In genomic region chr2:94766524-94766923, GRCm38 (mm10) we compare ENCODE assay signal across 17 mouse cellular contexts.
DNase-seq lines count a peak whose midpoint lies in the region; ATAC-seq and TF ChIP-seq lines count a peak whose summit lies in the region.
"Had no signal": no experiment of that assay in that cellular context is flagged by ENCODE, and none has a peak within 500 bp of the region (broad histone marks: within the 10 kb centered on the region; RNA-seq: fewer than 3 reads in every experiment).

No protein-coding gene starts in this region.

- peak; percentile 42 for TF ChIP-seq CTCF in intestine, postnatal 0 days (IDR thresholded peaks at IDR 0.05; ENCODE audit: low read depth)
- peak; percentile 37 for TF ChIP-seq CTCF in midbrain, postnatal 0 days (IDR thresholded peaks at IDR 0.05)
- TF ChIP-seq CTCF in G1E (IDR thresholded peaks at IDR 0.05; ENCODE audit: low read depth, low read length), result peak; percentile 11; the same call in 1 of the 2 replicates

- no peaks in the 10 kb centered on the region for H3K36me3 ChIP-seq in intestine, postnatal 0 days (ENCODE audit: control insufficient read depth, insufficient read depth)
- H3K36me3 ChIP-seq in intestine, embryonic 15.5 days, result no peaks in the 10 kb centered on the region
- H3K36me3 ChIP-seq in midbrain, postnatal 0 days (ENCODE audit: insufficient read depth, low read length), result no peaks in the 10 kb centered on the region
- no peaks in the 10 kb centered on the region for H3K36me3 ChIP-seq in midbrain, embryonic 14.5 days (ENCODE audit: control insufficient read depth, insufficient read depth, low read length)
- H3K36me3 ChIP-seq in G1E (replicated peaks), result no peaks in the 10 kb centered on the region
- no peaks in the 10 kb centered on the region for H3K36me3 ChIP-seq in limb, embryonic 10.5 days
- H3K36me3 ChIP-seq: embryonic facial prominence, embryonic 15.5 days had no signal

- H3K27ac ChIP-seq in intestine, postnatal 0 days (ENCODE audit: low read depth, low read length), result no peak overlapping the region
- no peak overlapping the region for H3K27ac ChIP-seq in intestine, embryonic 15.5 days
- H3K27ac ChIP-seq in midbrain, postnatal 0 days (ENCODE audit: low read depth, low read length), result no peak overlapping the region
- H3K27ac ChIP-seq in midbrain, embryonic 14.5 days (replicated peaks; ENCODE audit: low read depth, low read length), result no peak overlapping the region
- H3K27ac ChIP-seq in limb, embryonic 10.5 days, result no peak overlapping the region
- H3K27ac ChIP-seq: embryonic facial prominence, embryonic 15.5 days had no signal

- H3K4me3 ChIP-seq in intestine, postnatal 0 days (ENCODE audit: low read depth, low read length), result no peak overlapping the region
- no peak overlapping the region for H3K4me3 ChIP-seq in intestine, embryonic 15.5 days (replicated peaks)
- no peak overlapping the region for H3K4me3 ChIP-seq in midbrain, postnatal 0 days (ENCODE audit: low read depth, low read length)
- H3K4me3 ChIP-seq in midbrain, embryonic 14.5 days (replicated peaks; ENCODE audit: low read depth, low read length), result no peak overlapping the region
- no peak overlapping the region for H3K4me3 ChIP-seq in G1E (ENCODE audit: low read depth, low read length)
- H3K4me3 ChIP-seq in limb, embryonic 10.5 days, result no peak overlapping the region
- H3K4me3 ChIP-seq: embryonic facial prominence, embryonic 15.5 days had no signal

- H3K27me3 ChIP-seq in intestine, postnatal 0 days (replicated peaks; ENCODE audit: control insufficient read depth, insufficient read depth, low read length), result no peaks in the 10 kb centered on the region
- H3K27me3 ChIP-seq in intestine, embryonic 15.5 days (replicated peaks), result no peaks in the 10 kb centered on the region
- no peaks in the 10 kb centered on the region for H3K27me3 ChIP-seq in midbrain, postnatal 0 days (ENCODE audit: insufficient read depth, low read length)
- H3K27me3 ChIP-seq in midbrain, embryonic 14.5 days (ENCODE audit: control insufficient read depth, insufficient read depth, low read length), result no peaks in the 10 kb centered on the region
- no peaks in the 10 kb centered on the region for H3K27me3 ChIP-seq in G1E (ENCODE audit: insufficient read depth, low read length)
- H3K27me3 ChIP-seq in limb, embryonic 10.5 days (ENCODE audit: low read depth, poor library complexity, severe bottlenecking), result no peaks in the 10 kb centered on the region
- H3K27me3 ChIP-seq: embryonic facial prominence, embryonic 15.5 days had no signal

- H3K9ac ChIP-seq in intestine, postnatal 0 days (ENCODE audit: low read depth, low read length), result no peak overlapping the region
- no peak overlapping the region for H3K9ac ChIP-seq in intestine, embryonic 15.5 days
- H3K9ac ChIP-seq in midbrain, postnatal 0 days (replicated peaks; ENCODE audit: low read length, poor library complexity, severe bottlenecking), result no peak overlapping the region
- no peak overlapping the region for H3K9ac ChIP-seq in midbrain, embryonic 14.5 days (replicated peaks; ENCODE audit: low read length)
- H3K9ac ChIP-seq: embryonic facial prominence, embryonic 15.5 days had no signal

- no peaks in the 10 kb centered on the region for H3K4me1 ChIP-seq in intestine, postnatal 0 days (replicated peaks; ENCODE audit: control insufficient read depth, insufficient read depth, low read length)
- H3K4me1 ChIP-seq in intestine, embryonic 15.5 days (replicated peaks), result no peaks in the 10 kb centered on the region
- 0 out of 2 replicates have a peak, but pooled peaks cover 2% of the 10 kb centered on the region for H3K4me1 ChIP-seq in midbrain, postnatal 0 days (ENCODE audit: insufficient read depth, low read length)
- H3K4me1 ChIP-seq in midbrain, embryonic 14.5 days (ENCODE audit: control insufficient read depth, insufficient read depth, low read length), result no peaks in the 10 kb centered on the region
- H3K4me1 ChIP-seq in G1E (ENCODE audit: insufficient read depth, low read depth, low read length), result no peaks in the 10 kb centered on the region
- H3K4me1 ChIP-seq in limb, embryonic 10.5 days, result no peaks in the 10 kb centered on the region
- H3K4me1 ChIP-seq: embryonic facial prominence, embryonic 15.5 days had no signal

- no peaks in the 10 kb centered on the region for H3K9me3 ChIP-seq in intestine, postnatal 0 days (ENCODE audit: control insufficient read depth)
- H3K9me3 ChIP-seq in intestine, embryonic 15.5 days, result no peaks in the 10 kb centered on the region
- H3K9me3 ChIP-seq in midbrain, postnatal 0 days (ENCODE audit: low read length), result no peaks in the 10 kb centered on the region
- no peaks in the 10 kb centered on the region for H3K9me3 ChIP-seq in midbrain, embryonic 14.5 days (ENCODE audit: control insufficient read depth, low read length)
- H3K9me3 ChIP-seq in G1E (replicated peaks), result peaks cover 23% of the 10 kb centered on the region
- no peaks in the 10 kb centered on the region for H3K9me3 ChIP-seq in limb, embryonic 10.5 days (replicated peaks)
- H3K9me3 ChIP-seq: embryonic facial prominence, embryonic 15.5 days had no signal

- no peak for ATAC-seq in intestine, postnatal 0 days
- ATAC-seq in intestine, embryonic 15.5 days, result no peak
- ATAC-seq in midbrain, postnatal 0 days (ENCODE audit: low FRiP score), result no peak
- no peak for ATAC-seq in midbrain, embryonic 14.5 days (ENCODE audit: low FRiP score, low TSS enrichment)
- no peak for ATAC-seq in G1E (ENCODE audit: extremely low read depth, insufficient number of reproducible peaks, low FRiP score, poor library complexity, severe bottlenecking)
- ATAC-seq in megakaryocyte-erythroid progenitor cell, adult 5-6 weeks (replicated peaks; ENCODE audit: low FRiP score, low TSS enrichment, poor library complexity, severe bottlenecking), result no peak
- ATAC-seq: intestine, embryonic 16.5 days; midbrain, embryonic 16.5 days had no signal

- H3K4me2 ChIP-seq in intestine, postnatal 0 days (replicated peaks; ENCODE audit: low read depth), result no peak overlapping the region
- no peak overlapping the region for H3K4me2 ChIP-seq in intestine, embryonic 15.5 days (replicated peaks)
- no peak overlapping the region for H3K4me2 ChIP-seq in midbrain, postnatal 0 days (ENCODE audit: low read depth, low read length, poor library complexity, severe bottlenecking)
- no peak overlapping the region for H3K4me2 ChIP-seq in midbrain, embryonic 14.5 days (ENCODE audit: low read length)
- H3K4me2 ChIP-seq: embryonic facial prominence, embryonic 15.5 days had no signal

- no peak for DNase-seq in midbrain, postnatal 0 days (ENCODE audit: low spot score)
- DNase-seq in midbrain, embryonic 14.5 days, result no peak
- DNase-seq in G1E (ENCODE audit: low spot score), result no peak
- peak; percentile 32 for DNase-seq in limb, embryonic 10.5 days (ENCODE audit: low spot score)
- DNase-seq in layer of hippocampus, adult 18-20 months (ENCODE audit: low spot score in 2 of 2), result no peak
- DNase-seq: adrenal gland, adult 8-10 months; cerebellum, adult 18-20 months; layer of hippocampus, postnatal 36 days; left cerebral cortex, postnatal 4 days; lung, adult 2 months; thymus, postnatal 36 days had no signal

- 80% methylated on average over 2 of the region's 2 CpGs for WGBS in intestine, postnatal 0 days
- 95% methylated on average over 2 of the region's 2 CpGs for WGBS in intestine, embryonic 15.5 days
- WGBS in midbrain, postnatal 0 days, result 96% methylated on average over 2 of the region's 2 CpGs
- WGBS in midbrain, embryonic 14.5 days, result 88% methylated on average over 2 of the region's 2 CpGs
- WGBS in limb, embryonic 10.5 days, result 87% methylated on average over 2 of the region's 2 CpGs
